Mouse (Mus musculus): ENCODE data around the gene Heca. TPM values are rescaled to one million over a fixed set of nuclear protein-coding genes. Genes with fewer than 3 reads are reported as not detected.
"Not testable (repeated sequence)": the region's sequence is repeated elsewhere in the genome, so short reads cannot be mapped to it uniquely, and the experiment has no call there.

Gene Heca
- polyA plus RNA-seq, 1 experiment from 2014 or later = 4.4 TPM

DNA sequence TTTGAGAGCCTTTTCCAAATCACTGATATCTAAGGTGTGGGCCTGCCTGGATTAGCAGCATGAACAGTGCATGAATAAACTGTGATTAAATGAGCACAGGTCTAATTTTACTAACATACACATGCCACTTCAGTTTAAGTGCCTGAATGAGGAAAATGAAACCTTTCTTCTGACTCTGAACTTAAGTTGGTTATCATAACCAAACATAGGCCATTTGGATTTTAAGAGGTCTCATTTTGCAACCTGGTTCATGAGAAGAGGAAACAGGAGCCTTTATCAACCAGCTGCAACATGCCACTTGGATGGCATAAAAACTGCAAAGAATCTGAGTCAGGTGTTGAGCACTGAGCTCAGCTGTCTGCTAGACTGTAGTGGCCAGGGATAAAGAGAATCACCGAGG is 16.7 kb downstream of the Heca start:
- Histone ChIP-seq H3K9me3 (no peaks in the 10 kb centered on the region), H3K4me1 (peaks cover 6% of the 10 kb centered on the region; the same call in 1 of the 2 replicates), H3K9ac (no peak overlapping the region), H3K4me2 (no peak overlapping the region), H3K4me3 (replicated peaks) (no peak overlapping the region), H3K27ac (peak overlapping the region; percentile 62; the same call in 1 of the 2 replicates), H3K36me3 (no peaks in the 10 kb centered on the region), H3K27me3 (replicated peaks) (no peaks in the 10 kb centered on the region)
- WGBS = 39% methylated on average over 1 of the region's 1 CpGs
- no peak for ATAC-seq (ENCODE audit: insufficient read depth, low FRiP score, low read depth)

DNA sequence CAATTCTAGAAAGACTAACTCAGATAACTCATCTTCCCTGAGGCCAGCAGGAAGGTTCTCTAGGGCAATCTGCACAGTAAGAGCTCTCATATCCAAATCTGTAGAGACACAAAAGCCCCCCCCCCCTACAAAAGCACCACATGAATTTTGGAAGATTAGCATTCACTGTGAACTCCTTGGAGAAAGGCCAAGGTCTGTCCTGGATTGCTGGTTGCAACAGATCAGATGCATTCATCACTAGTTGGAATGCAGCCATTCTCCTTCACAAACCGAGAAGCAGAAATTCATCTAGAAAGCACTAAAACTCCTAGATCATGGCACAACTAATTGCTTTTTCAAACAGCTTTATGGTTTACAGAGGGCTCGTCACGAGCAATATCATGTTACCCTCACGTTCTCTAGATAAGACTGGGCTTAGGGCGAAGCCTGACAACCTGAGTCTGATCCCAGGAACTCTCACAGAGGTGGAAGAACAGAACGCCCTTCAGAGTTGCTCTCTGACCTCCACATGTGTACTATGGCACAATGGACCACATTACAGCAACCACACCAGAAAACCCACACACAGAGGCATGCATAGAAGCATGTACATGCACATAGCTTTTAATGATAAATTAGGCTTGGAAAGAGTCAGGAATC is 17.3 kb downstream of the Heca start:
- no peaks in the 10 kb centered on the region for H3K27me3 ChIP-seq (replicated peaks)
- H3K4me1 ChIP-seq = peaks cover 6% of the 10 kb centered on the region; the same call in 1 of the 2 replicates
- 14% methylated on average over 6 of the region's 6 CpGs for WGBS
- H3K36me3 ChIP-seq = no peaks in the 10 kb centered on the region
- no peaks in the 10 kb centered on the region for H3K9me3 ChIP-seq
- peak; percentile 35 for ATAC-seq (ENCODE audit: insufficient read depth, low FRiP score, low read depth)
- peak overlapping the region; percentile 62 for H3K27ac ChIP-seq
- no peak overlapping the region for H3K4me3 ChIP-seq (replicated peaks)
- no peak overlapping the region for H3K9ac ChIP-seq
- H3K4me2 ChIP-seq = no peak overlapping the region

GRCm38 (mm10) chr10:17925200-17925599 is 22.7 kb downstream of the Heca start:
- Histone ChIP-seq H3K4me3 (replicated peaks) (no peak overlapping the region), H3K9ac (no peak overlapping the region), H3K27ac (no peak overlapping the region), H3K36me3 (no peaks in the 10 kb centered on the region), H3K9me3 (no peaks in the 10 kb centered on the region), H3K27me3 (replicated peaks) (no peaks in the 10 kb centered on the region), H3K4me2 (no peak overlapping the region), H3K4me1 (no peaks in the 10 kb centered on the region)
- WGBS = 90% methylated on average over 3 of the region's 3 CpGs
- no peak for ATAC-seq (ENCODE audit: insufficient read depth, low FRiP score, low read depth)

- 70% methylated on average over 3 of the region's 3 CpGs for WGBS
- H3K4me2 ChIP-seq = no peak overlapping the region
- no peaks in the 10 kb centered on the region for H3K9me3 ChIP-seq
- no peak for ATAC-seq (ENCODE audit: insufficient read depth, low FRiP score, low read depth)
- H3K36me3 ChIP-seq = no peaks in the 10 kb centered on the region
- H3K4me1 ChIP-seq = 0 out of 2 replicates have a peak, but pooled peaks cover 3% of the 10 kb centered on the region
- H3K27me3 ChIP-seq (replicated peaks) = no peaks in the 10 kb centered on the region
- no peak overlapping the region for H3K4me3 ChIP-seq (replicated peaks)
- no peak overlapping the region for H3K27ac ChIP-seq
- H3K9ac ChIP-seq = no peak overlapping the region
Measured at GRCm38 (mm10) chr10:17924166-17924565, 23.7 kb downstream of the Heca start.

DNA sequence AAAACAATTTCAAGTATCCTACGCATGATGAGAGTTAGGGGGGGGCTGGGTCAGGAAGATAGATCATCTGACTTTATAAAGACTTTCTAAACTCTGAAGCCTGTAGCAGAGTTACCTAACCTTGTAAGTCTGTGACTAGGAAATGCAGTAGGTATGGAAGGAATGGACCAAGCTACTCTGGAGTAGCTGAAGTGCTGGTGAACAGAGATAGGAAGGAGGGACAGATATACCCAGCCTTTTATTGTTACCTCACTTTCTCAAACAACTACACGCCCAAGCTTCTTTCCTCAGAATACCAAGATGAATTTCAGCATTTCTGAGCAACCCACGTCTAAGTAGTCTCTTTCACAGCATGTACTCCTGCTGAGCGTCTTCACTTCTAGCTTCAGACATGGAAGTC is 26.5 kb downstream of the Heca start:
- WGBS = 72% methylated on average over 4 of the region's 4 CpGs
- Histone ChIP-seq H3K4me2 (no peak overlapping the region), H3K4me3 (replicated peaks) (no peak overlapping the region), H3K9ac (no peak overlapping the region), H3K9me3 (no peaks in the 10 kb centered on the region), H3K36me3 (no peaks in the 10 kb centered on the region), H3K4me1 (0 out of 2 replicates have a peak, but pooled peaks cover 3% of the 10 kb centered on the region), H3K27me3 (replicated peaks) (no peaks in the 10 kb centered on the region), H3K27ac (no peak overlapping the region)
- ATAC-seq (ENCODE audit: insufficient read depth, low FRiP score, low read depth) = no peak

DNA sequence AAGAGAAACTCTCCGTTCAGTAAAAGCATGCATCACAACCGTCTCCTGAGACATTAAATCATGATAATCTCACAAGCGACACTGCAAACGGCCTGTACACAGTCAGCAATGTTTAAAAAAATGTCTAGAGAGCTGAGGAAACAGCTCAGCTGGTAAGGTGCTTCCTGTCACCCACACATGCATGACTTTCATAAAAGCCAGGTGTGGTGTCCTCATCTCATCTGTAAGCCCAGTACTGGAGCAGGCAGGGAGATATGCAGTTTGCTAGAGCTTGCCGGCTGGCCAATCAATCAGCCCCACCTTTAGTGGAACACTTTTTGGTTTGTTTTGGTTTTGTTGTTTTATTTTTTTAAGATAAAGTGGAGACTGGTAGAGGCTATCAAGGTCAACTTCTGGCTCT is 27.9 kb downstream of the Heca start:
- ATAC-seq (ENCODE audit: insufficient read depth, low FRiP score, low read depth) = no peak
- Histone ChIP-seq H3K27ac (no peak overlapping the region), H3K27me3 (replicated peaks) (no peaks in the 10 kb centered on the region), H3K9me3 (no peaks in the 10 kb centered on the region), H3K36me3 (peaks cover 9% of the 10 kb centered on the region; the same call in 1 of the 2 replicates), H3K9ac (no peak overlapping the region), H3K4me2 (no peak overlapping the region), H3K4me3 (replicated peaks) (no peak overlapping the region), H3K4me1 (0 out of 2 replicates have a peak, but pooled peaks cover 3% of the 10 kb centered on the region)
- 45% methylated on average over 5 of the region's 5 CpGs for WGBS

- Histone ChIP-seq H3K9ac (no peak overlapping the region), H3K27ac (no peak overlapping the region), H3K4me3 (replicated peaks) (no peak overlapping the region), H3K9me3 (no peaks in the 10 kb centered on the region), H3K4me2 (no peak overlapping the region), H3K4me1 (0 out of 2 replicates have a peak, but pooled peaks cover 3% of the 10 kb centered on the region), H3K27me3 (replicated peaks) (no peaks in the 10 kb centered on the region), H3K36me3 (peaks cover 10% of the 10 kb centered on the region; the same call in 1 of the 2 replicates)
- ATAC-seq (ENCODE audit: insufficient read depth, low FRiP score, low read depth) = no peak
- 67% methylated on average over 2 of the region's 2 CpGs for WGBS
Measured at GRCm38 (mm10) chr10:17919032-17919431, 28.8 kb downstream of the Heca start.

DNA sequence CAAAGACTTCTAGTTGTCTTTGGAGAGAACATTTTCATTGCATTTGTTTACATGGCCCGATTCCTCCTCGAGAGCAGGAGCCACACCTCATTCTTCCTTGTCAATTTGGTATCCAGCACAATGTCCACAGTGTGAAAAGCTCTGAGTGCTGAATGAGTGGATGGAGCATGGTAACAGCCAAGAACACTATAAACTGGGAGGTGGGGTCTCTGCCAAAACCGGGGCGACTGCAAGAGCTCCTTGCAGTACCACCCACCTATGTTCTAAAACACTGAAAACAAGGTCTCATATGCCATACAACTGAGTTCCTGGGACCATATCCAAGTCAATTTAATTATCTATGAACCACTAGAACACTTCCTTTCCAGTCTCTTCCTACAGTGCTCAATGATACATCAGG is 39.1 kb downstream of the Heca start:
- Histone ChIP-seq H3K9ac (no peak overlapping the region), H3K9me3 (no peaks in the 10 kb centered on the region), H3K27ac (no peak overlapping the region), H3K4me3 (replicated peaks) (no peak overlapping the region), H3K4me2 (no peak overlapping the region), H3K27me3 (replicated peaks) (no peaks in the 10 kb centered on the region), H3K36me3 (no peaks in the 10 kb centered on the region), H3K4me1 (no peaks in the 10 kb centered on the region)
- no peak for ATAC-seq (ENCODE audit: insufficient read depth, low FRiP score, low read depth)
- WGBS = 61% methylated on average over 4 of the region's 4 CpGs

GRCm38 (mm10) chr10:17906405-17906804 is 41.5 kb downstream of the Heca start:
- not testable (repeated sequence) for H3K9me3 ChIP-seq; H3K4me3 ChIP-seq (replicated peaks); H3K9ac ChIP-seq; H3K4me1 ChIP-seq; H3K4me2 ChIP-seq; H3K27me3 ChIP-seq (replicated peaks); ATAC-seq (ENCODE audit: insufficient read depth, low FRiP score, low read depth); H3K27ac ChIP-seq; H3K36me3 ChIP-seq
- WGBS = 83% methylated on average over 3 of the region's 3 CpGs

DNA sequence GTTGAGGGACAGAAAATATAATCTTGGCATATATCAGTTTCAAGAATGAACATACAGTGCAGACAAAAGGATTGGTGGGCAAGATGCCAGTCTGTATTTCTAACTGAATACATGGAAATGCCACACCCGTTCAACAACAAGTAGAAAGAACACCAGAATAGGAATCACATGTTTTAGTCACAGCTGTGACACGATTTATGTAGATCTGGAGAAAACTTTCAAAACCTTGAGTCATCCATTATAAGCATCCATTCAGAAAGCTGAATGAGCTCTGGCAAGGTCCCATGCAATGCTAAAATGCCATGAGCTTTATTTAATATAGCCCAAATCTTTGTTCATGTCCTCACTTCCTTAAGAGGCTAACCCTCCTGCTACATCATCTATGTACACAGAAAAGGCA is 44.4 kb downstream of the Heca start:
- ATAC-seq (ENCODE audit: insufficient read depth, low FRiP score, low read depth) = no peak
- Histone ChIP-seq H3K36me3 (0 out of 2 replicates have a peak, but pooled peaks cover 5% of the 10 kb centered on the region), H3K9me3 (no peaks in the 10 kb centered on the region), H3K4me1 (no peaks in the 10 kb centered on the region), H3K4me2 (no peak overlapping the region), H3K27me3 (replicated peaks) (no peaks in the 10 kb centered on the region), H3K27ac (no peak overlapping the region), H3K4me3 (replicated peaks) (no peak overlapping the region), H3K9ac (no peak overlapping the region)
- WGBS = 86% methylated on average over 2 of the region's 2 CpGs

DNA sequence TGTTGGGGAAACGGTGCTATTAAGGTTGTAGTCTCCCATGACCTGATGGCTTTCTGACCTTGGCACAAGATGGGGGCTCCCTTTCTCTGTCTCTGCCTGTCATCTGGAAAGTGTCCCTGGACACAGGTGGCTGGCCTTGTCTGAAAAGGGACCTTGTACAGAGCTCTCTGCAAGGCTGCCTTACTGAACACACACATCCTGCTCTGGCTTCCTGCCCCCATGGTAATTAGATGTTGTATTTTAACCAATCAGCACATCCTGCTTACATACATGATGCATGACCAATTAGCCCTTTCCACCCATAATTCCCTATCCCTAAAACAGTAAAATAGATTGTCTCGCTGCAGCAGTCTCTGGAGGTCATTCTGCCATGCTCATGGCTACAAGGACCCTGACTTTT is 67.1 kb downstream of the Heca start:
- H3K4me1 ChIP-seq = no peaks in the 10 kb centered on the region
- no peak overlapping the region for H3K9ac ChIP-seq
- no peaks in the 10 kb centered on the region for H3K9me3 ChIP-seq
- no peak overlapping the region for H3K4me2 ChIP-seq
- 68% methylated on average over 2 of the region's 2 CpGs for WGBS
- ATAC-seq (ENCODE audit: insufficient read depth, low FRiP score, low read depth) = no peak
- H3K36me3 ChIP-seq = no peaks in the 10 kb centered on the region
- no peaks in the 10 kb centered on the region for H3K27me3 ChIP-seq (replicated peaks)
- no peak overlapping the region for H3K4me3 ChIP-seq (replicated peaks)
- no peak overlapping the region for H3K27ac ChIP-seq

GRCm38 (mm10) chr10:17880038-17880437 is 67.8 kb downstream of the Heca start:
- no peak overlapping the region for H3K9ac ChIP-seq
- ATAC-seq (ENCODE audit: insufficient read depth, low FRiP score, low read depth) = no peak
- no peaks in the 10 kb centered on the region for H3K27me3 ChIP-seq (replicated peaks)
- H3K4me1 ChIP-seq = no peaks in the 10 kb centered on the region
- no peak overlapping the region for H3K4me3 ChIP-seq (replicated peaks)
- H3K4me2 ChIP-seq = no peak overlapping the region
- no peaks in the 10 kb centered on the region for H3K9me3 ChIP-seq
- H3K27ac ChIP-seq = no peak overlapping the region
- 88% methylated on average over 3 of the region's 3 CpGs for WGBS
- H3K36me3 ChIP-seq = no peaks in the 10 kb centered on the region
